Mouse (Mus musculus) liver, embryonic 11.5 days (tissue): ENCODE results near the gene Tro. TPM values are rescaled to one million over a fixed set of nuclear protein-coding genes. Genes with fewer than 3 reads are reported as not detected.

ENCODE experiments used
- ATAC-seq: fragments of 200-750 bp; cut with Nextera tagmentation; replicated peaks from 2 replicates; pipeline ENCODE4 v1.8.0; 2017; ENCODE audit warnings: moderate number of reproducible peaks, mild to moderate bottlenecking, moderate TSS enrichment, moderate library complexity; ENCODE audit not compliant: low FRiP score
- DNase-seq: peaks from one replicate; pipeline ENCODE4 v3.0.0-alpha.2; 2017; ENCODE audit warnings: low spot score
- H3K27ac ChIP-seq: fragments of 300-500 bp; sonication (generic); 2 replicates; pipeline ENCODE4 v1.5.1; 2014; ENCODE audit warnings: mild to moderate bottlenecking, low read depth, low read length, control low read depth
- H3K27me3 ChIP-seq: fragments of 300-500 bp; sonication (generic); replicated peaks from 2 replicates; pipeline ENCODE4 v1.6.1; 2014; ENCODE audit warnings: low read length, mixed read lengths; ENCODE audit not compliant: control insufficient read depth, insufficient read depth
- H3K36me3 ChIP-seq: fragments of 300-500 bp; sonication (generic); 2 replicates; pipeline ENCODE4 v1.6.1; 2014; ENCODE audit warnings: mild to moderate bottlenecking, low read length, moderate library complexity, mixed read lengths; ENCODE audit not compliant: control insufficient read depth, insufficient read depth
- H3K4me1 ChIP-seq: fragments of 300-500 bp; sonication (generic); replicated peaks from 2 replicates; pipeline ENCODE4 v1.6.1; 2014; ENCODE audit warnings: low read length, mixed read lengths; ENCODE audit not compliant: control insufficient read depth, insufficient read depth
- H3K4me2 ChIP-seq: fragments of 300-500 bp; sonication (generic); 2 replicates; pipeline ENCODE4 v1.6.1; 2014; ENCODE audit warnings: mild to moderate bottlenecking, control low read depth, moderate library complexity
- H3K4me3 ChIP-seq: fragments of 300-500 bp; sonication (generic); 2 replicates; pipeline ENCODE4 v1.5.1; 2014; ENCODE audit warnings: low read depth, low read length, control low read depth
- H3K9ac ChIP-seq: fragments of 300-500 bp; sonication (generic); 2 replicates; pipeline ENCODE4 v1.6.1; 2014; ENCODE audit warnings: low read depth, low read length, control low read depth
- H3K9me3 ChIP-seq: fragments of 300-500 bp; sonication (generic); 2 replicates; pipeline ENCODE4 v1.6.1; 2016; ENCODE audit warnings: low read length, inconsistent platforms, mixed read lengths; ENCODE audit not compliant: control insufficient read depth
- WGBS: fragments of 180-500 bp; shearing (Covaris S2); extraction: QIAGEN DNeasy Blood & Tissue Kit; methylation state at CpG from one replicate; pipeline ENCODE4 v1.1.7; 2014; 5-methylcytosine and 5-hydroxymethylcytosine counted together
- polyA plus RNA-seq: library from polyadenylated mRNA; unstranded; fragments of >200 nt; fragmentation: Nextera tagmentation; extraction: Ambion mirVana; gene quantifications from 2 replicates; pipeline ENCODE4 v1.2.1, GENCODE M21; 2014

Gene Tro
- 10.1 and 14.2 TPM in 2 replicates for polyA plus RNA-seq

GRCm38 (mm10) chrX:150656908-150657796, at the start of gene Tro:
Gene Tro, minus strand, starts transcription at chrX:150657583.
- ATAC-seq = no peak
- peak; percentile 42 for DNase-seq
- Histone ChIP-seq H3K9ac (0 out of 2 replicates have a peak within 1 kb of the TSS, but pooled peaks have one; percentile 34), H3K4me2 (peak within 1 kb of the TSS; percentile 59), H3K4me3 (peak within 1 kb of the TSS; percentile 46), H3K27ac (no peak within 1 kb of the TSS), H3K27me3 (peaks cover 4% of the 10 kb centered on the region), H3K4me1 (no peaks in the 10 kb centered on the region), H3K36me3 (no peaks in the 10 kb centered on the region), H3K9me3 (no peaks in the 10 kb centered on the region)
- WGBS = 24% methylated on average over 36 of the region's 37 CpGs

GRCm38 (mm10) chrX:150677505-150677904, 20.1 kb upstream of the Tro start:
- DNase-seq (no peak), ATAC-seq (no peak)
- no peaks in the 10 kb centered on the region for H3K9me3 ChIP-seq
- no peaks in the 10 kb centered on the region for H3K4me1 ChIP-seq
- WGBS = 48% methylated on average over 1 of the region's 1 CpGs
- H3K9ac ChIP-seq = no peak overlapping the region
- no peak overlapping the region for H3K4me3 ChIP-seq
- H3K4me2 ChIP-seq = no peak overlapping the region
- H3K27ac ChIP-seq = no peak overlapping the region
- no peaks in the 10 kb centered on the region for H3K27me3 ChIP-seq
- H3K36me3 ChIP-seq = no peaks in the 10 kb centered on the region

GRCm38 (mm10) chrX:150662809-150663208, 5.4 kb upstream of the Tro start:
- H3K4me3 ChIP-seq = no peak overlapping the region
- no peak overlapping the region for H3K27ac ChIP-seq
- DNase-seq (no peak), ATAC-seq (no peak)
- no peak overlapping the region for H3K4me2 ChIP-seq
- H3K9ac ChIP-seq = no peak overlapping the region
- 36% methylated on average over 4 of the region's 4 CpGs for WGBS
- H3K27me3 ChIP-seq = no peaks in the 10 kb centered on the region; the same call in none of the 2 replicates
- H3K36me3 ChIP-seq = no peaks in the 10 kb centered on the region
- H3K4me1 ChIP-seq = no peaks in the 10 kb centered on the region
- no peaks in the 10 kb centered on the region for H3K9me3 ChIP-seq

DNA sequence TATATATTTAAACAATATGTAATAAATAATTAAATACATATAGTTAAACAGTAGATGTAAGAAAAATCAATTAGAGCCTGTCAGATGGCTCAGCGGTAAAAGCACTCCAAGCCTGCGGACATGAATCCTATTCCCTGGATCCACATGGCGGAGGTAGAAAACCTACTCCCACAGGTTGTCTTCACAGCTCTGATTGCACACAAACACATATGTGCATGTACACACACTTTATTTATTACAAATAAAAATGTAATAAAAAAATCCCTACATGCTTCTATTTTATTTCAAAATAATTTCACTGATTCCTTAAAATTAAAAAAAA, 375 bp upstream of the Tro start:
- ATAC-seq (no peak), DNase-seq (no peak)
- Histone ChIP-seq H3K27ac (no peak overlapping the region), H3K9ac (no peak overlapping the region), H3K4me3 (no peak overlapping the region), H3K4me1 (no peaks in the 10 kb centered on the region), H3K27me3 (peaks cover 4% of the 10 kb centered on the region), H3K9me3 (no peaks in the 10 kb centered on the region), H3K36me3 (no peaks in the 10 kb centered on the region), H3K4me2 (no peak overlapping the region; the same call in 1 of the 2 replicates)
- WGBS = 54% methylated on average over 3 of the region's 3 CpGs

GRCm38 (mm10) chrX:150656122-150656907, 1.1 kb downstream of the Tro start:
- Histone ChIP-seq H3K4me1 (no peaks in the 10 kb centered on the region), H3K4me2 (peak overlapping the region; percentile 59), H3K36me3 (no peaks in the 10 kb centered on the region), H3K27me3 (peaks cover 4% of the 10 kb centered on the region), H3K4me3 (peak overlapping the region; percentile 46), H3K9ac (no peak overlapping the region), H3K27ac (no peak overlapping the region), H3K9me3 (no peaks in the 10 kb centered on the region)
- WGBS = 52% methylated on average over 28 of the region's 44 CpGs
- ATAC-seq (no peak), DNase-seq (no peak)

- 38% methylated on average over 1 of the region's 1 CpGs for WGBS
- Histone ChIP-seq H3K9me3 (no peaks in the 10 kb centered on the region), H3K27ac (no peak overlapping the region), H3K9ac (no peak overlapping the region), H3K27me3 (no peaks in the 10 kb centered on the region), H3K4me1 (no peaks in the 10 kb centered on the region), H3K36me3 (no peaks in the 10 kb centered on the region), H3K4me2 (no peak overlapping the region), H3K4me3 (no peak overlapping the region)
- DNase-seq (no peak), ATAC-seq (peak; percentile 69)
These were observed 21.0 kb downstream of the Tro start for GRCm38 (mm10) chrX:150636421-150636820.

- no peak overlapping the region for H3K27ac ChIP-seq
- H3K27me3 ChIP-seq = peaks cover 3% of the 10 kb centered on the region; the same call in 1 of the 2 replicates
- WGBS = 82% methylated on average over 2 of the region's 2 CpGs
- DNase-seq = no peak
- no peaks in the 10 kb centered on the region for H3K36me3 ChIP-seq
- ATAC-seq = no peak
- no peaks in the 10 kb centered on the region; the same call in 1 of the 2 replicates for H3K4me1 ChIP-seq
- H3K4me2 ChIP-seq = no peak overlapping the region
- H3K9ac ChIP-seq = no peak overlapping the region
- no peaks in the 10 kb centered on the region for H3K9me3 ChIP-seq
- H3K4me3 ChIP-seq = no peak overlapping the region
These were observed 58.5 kb downstream of the Tro start for GRCm38 (mm10) chrX:150598882-150599281.
